Mouse (Mus musculus): ENCODE measurements at regions not wholly inside any gene's neighbourhood (a gene's known extent, or its start where the extent isn't known, plus 50 kb on each side); places are given as distances from the start of the nearest gene placed in this dataset.

- dilution Hi-C loops (cut with MboI; ENCODE audit: extremely low pct_ligation_motif_present, extremely low pct_unique_long_range_greater_than_20kb, low sequenced_read_pairs): no loop called here
- in situ Hi-C loops (cut with MboI; ENCODE audit: low pct_ligation_motif_present, low pct_unique_long_range_greater_than_20kb, low sequenced_read_pairs): no loop called here
These were observed 219.8 kb downstream of the Gm19935 start for GRCm38 (mm10) chr8:90597376-90597775.

GRCm38 (mm10) chr8:90579426-90579825 is 231.3 kb upstream of the Tox3 start:
- no peaks in the 10 kb centered on the region for H3K4me1 ChIP-seq (ENCODE audit: control insufficient read depth in 1 of 2, insufficient read depth in 2 of 2)
- H3K9ac ChIP-seq (ENCODE audit: insufficient read depth, low read depth): no peak overlapping the region
- no peak for TF ChIP-seq JUND (conservative IDR thresholded peaks at IDR 0.05; ENCODE audit: low read depth, low read length)
- no peak for TF ChIP-seq ETS1 (conservative IDR thresholded peaks at IDR 0.05; ENCODE audit: low read depth, low read length)
- DNase-seq (ENCODE audit: extremely low read depth): no peak
- no peak overlapping the region for H3K4me2 ChIP-seq (ENCODE audit: insufficient read depth, low read depth, poor library complexity, severe bottlenecking)
- H3K4me3 ChIP-seq (replicated peaks in 1 of 3; ENCODE audit: low read depth in 2 of 3, low read length in 2 of 3, poor library complexity in 1 of 3): no peak overlapping the region
- no peaks in the 10 kb centered on the region for H3K79me2 ChIP-seq (replicated peaks; ENCODE audit: control insufficient read depth, extremely low read depth, insufficient read depth, poor library complexity, severe bottlenecking)
- H3K27ac ChIP-seq (ENCODE audit: insufficient read depth, low read depth): no peak overlapping the region
- H3K27me3 ChIP-seq (replicated peaks): no peaks in the 10 kb centered on the region
- H3K36me3 ChIP-seq (replicated peaks in 1 of 2; ENCODE audit: control insufficient read depth in 1 of 2, insufficient read depth in 1 of 2, low read length in 1 of 2): no peaks in the 10 kb centered on the region
- in situ Hi-C loops (cut with MboI; ENCODE audit: low pct_ligation_motif_present, low pct_unique_long_range_greater_than_20kb, low sequenced_read_pairs): no loop called here
- H3K9me3 ChIP-seq (replicated peaks; ENCODE audit: low read length): no peaks in the 10 kb centered on the region
- dilution Hi-C loops (cut with MboI; ENCODE audit: extremely low pct_ligation_motif_present, extremely low pct_unique_long_range_greater_than_20kb, low sequenced_read_pairs): no loop called here

More at GRCm38 (mm10) chr8:90597376-90597775, 219.8 kb downstream of the Gm19935 start:
- Histone ChIP-seq H3K27me3 (replicated peaks) (no peaks in the 10 kb centered on the region), H3K4me3 (replicated peaks in 1 of 3; ENCODE audit: low read depth in 2 of 3, low read length in 2 of 3, poor library complexity in 1 of 3) (no peak overlapping the region), H3K9ac (ENCODE audit: insufficient read depth, low read depth) (no peak overlapping the region), H3K79me2 (replicated peaks; ENCODE audit: control insufficient read depth, extremely low read depth, insufficient read depth, poor library complexity, severe bottlenecking) (no peaks in the 10 kb centered on the region), H3K4me1 (ENCODE audit: control insufficient read depth in 1 of 2, insufficient read depth in 2 of 2) (no peaks in the 10 kb centered on the region), H3K4me2 (ENCODE audit: insufficient read depth, low read depth, poor library complexity, severe bottlenecking) (no peak overlapping the region), H3K9me3 (replicated peaks; ENCODE audit: low read length) (peaks cover 4% of the 10 kb centered on the region), H3K36me3 (replicated peaks in 1 of 2; ENCODE audit: control insufficient read depth in 1 of 2, insufficient read depth in 1 of 2, low read length in 1 of 2) (no peaks in the 10 kb centered on the region), H3K27ac (ENCODE audit: insufficient read depth, low read depth) (no peak overlapping the region)
- TF ChIP-seq ZMIZ1 (IDR thresholded peaks at IDR 0.05; ENCODE audit: low read depth, low read length) (no peak), USF1 (IDR thresholded peaks at IDR 0.05; ENCODE audit: low read depth, low read length) (no peak), UBTF (IDR thresholded peaks at IDR 0.05; ENCODE audit: low read depth, low read length) (no peak), EP300 (IDR thresholded peaks at IDR 0.05; ENCODE audit: low read length) (no peak), CTCF (conservative IDR thresholded peaks at IDR 0.05 in 1 of 2, IDR thresholded peaks at IDR 0.05 in 1 of 2; ENCODE audit: low read depth in 2 of 2, low read length in 2 of 2) (no peak), ZKSCAN1 (IDR thresholded peaks at IDR 0.05; ENCODE audit: borderline replicate concordance, low read depth, low read length) (no peak), POLR2A (IDR thresholded peaks at IDR 0.05; ENCODE audit: low read depth, low read length) (no peak), TCF12 (IDR thresholded peaks at IDR 0.05; ENCODE audit: low read depth, low read length) (no peak), ETS1 (conservative IDR thresholded peaks at IDR 0.05; ENCODE audit: low read depth, low read length) (no peak), SIN3A (IDR thresholded peaks at IDR 0.05; ENCODE audit: low read length) (no peak), JUN (IDR thresholded peaks at IDR 0.05; ENCODE audit: insufficient read depth, low read depth, low read length) (no peak), KAT2A (IDR thresholded peaks at IDR 0.05; ENCODE audit: insufficient replicate concordance, low read length) (no peak), MAX (IDR thresholded peaks at IDR 0.05; ENCODE audit: low read length) (no peak), TBP (conservative IDR thresholded peaks at IDR 0.05; ENCODE audit: low read depth, low read length) (no peak), NRF1 (IDR thresholded peaks at IDR 0.05; ENCODE audit: low read depth, low read length) (no peak), ZC3H11A (IDR thresholded peaks at IDR 0.05; ENCODE audit: low read depth, low read length) (no peak), POLR2AphosphoS2 (IDR thresholded peaks at IDR 0.05; ENCODE audit: low read depth, low read length) (no peak), IRF4 (IDR thresholded peaks at IDR 0.05; ENCODE audit: low read depth, low read length) (no peak), ZNF384 (IDR thresholded peaks at IDR 0.05; ENCODE audit: low read depth, low read length) (no peak), RAD21 (IDR thresholded peaks at IDR 0.05; ENCODE audit: low read depth, low read length) (no peak)
- DNase-seq (ENCODE audit: extremely low read depth): no peak

Data from CH12.LX (cell line).